In genomic region chr6:70751251-70751897, GRCm38 (mm10) we compare ENCODE assay signal across 21 mouse cellular contexts. TPM values are rescaled to one million over a fixed set of nuclear protein-coding genes. Genes with fewer than 3 reads are reported as not detected.
DNase-seq lines count a peak whose midpoint lies in the region; ATAC-seq and TF ChIP-seq lines count a peak whose summit lies in the region.
"Had no signal": no experiment of that assay in that cellular context is flagged by ENCODE, and none has a peak within 500 bp of the region (broad histone marks: within the 10 kb centered on the region; RNA-seq: fewer than 3 reads in every experiment).

No protein-coding gene starts in this region.

- ATAC-seq in liver, embryonic 11.5 days (replicated peaks; ENCODE audit: low FRiP score): peak; percentile 39; the same call in 1 of the 2 replicates
- no peak for ATAC-seq in liver, postnatal 0 days
- ATAC-seq in liver, embryonic 15.5 days (ENCODE audit: insufficient read depth): no peak
- ATAC-seq: forebrain, embryonic 15.5 days had no signal

- 67% methylated on average over 8 of the region's 8 CpGs for whole genome bisulfite sequencing in liver, embryonic 11.5 days
- 73% methylated on average over 8 of the region's 8 CpGs for WGBS in liver, postnatal 0 days (ENCODE audit: insufficient replicate concordance)
- WGBS in bone marrow, adult 2 months: 79% methylated on average over 8 of the region's 8 CpGs
- 67% methylated on average over 8 of the region's 8 CpGs for WGBS in liver, embryonic 15.5 days (ENCODE audit: insufficient replicate concordance)
- WGBS in small intestine, adult 2 months: 69% methylated on average over 8 of the region's 8 CpGs

- H3K4me3 ChIP-seq in liver, embryonic 11.5 days (ENCODE audit: low read depth, low read length): no peak overlapping the region
- H3K4me3 ChIP-seq in liver, postnatal 0 days (ENCODE audit: low read depth, low read length): no peak overlapping the region
- H3K4me3 ChIP-seq in bone marrow, adult 2 months (replicated peaks; ENCODE audit: control insufficient read depth, low read depth, low read length): no peak overlapping the region
- no peak overlapping the region for H3K4me3 ChIP-seq in liver, embryonic 15.5 days (replicated peaks)
- no peak overlapping the region for H3K4me3 ChIP-seq in small intestine, adult 2 months (ENCODE audit: low read depth, low read length)
- H3K4me3 ChIP-seq: embryonic facial prominence, embryonic 15.5 days; forebrain, embryonic 15.5 days; heart, embryonic 15.5 days; hindbrain, embryonic 10.5 days had no signal

- H3K4me1 ChIP-seq in liver, embryonic 11.5 days (replicated peaks; ENCODE audit: control insufficient read depth, insufficient read depth, low read length): peaks cover 9% of the 10 kb centered on the region
- no peaks in the 10 kb centered on the region for H3K4me1 ChIP-seq in liver, postnatal 0 days (ENCODE audit: insufficient read depth)
- H3K4me1 ChIP-seq in bone marrow, adult 2 months (ENCODE audit: control insufficient read depth, insufficient read depth, low read length): peaks cover 2% of the 10 kb centered on the region; the same call in 1 of the 2 replicates
- peaks cover 14% of the 10 kb centered on the region for H3K4me1 ChIP-seq in liver, embryonic 15.5 days (replicated peaks)
- H3K4me1 ChIP-seq in small intestine, adult 2 months (ENCODE audit: control insufficient read depth, insufficient read depth, insufficient read length, low read length): no peaks in the 10 kb centered on the region
- H3K4me1 ChIP-seq: forebrain, embryonic 15.5 days; heart, embryonic 15.5 days; hindbrain, embryonic 10.5 days had no signal

- no peaks in the 10 kb centered on the region for H3K9me3 ChIP-seq in liver, embryonic 11.5 days (ENCODE audit: control insufficient read depth, low read length)
- H3K9me3 ChIP-seq in liver, postnatal 0 days (ENCODE audit: low read length): no peaks in the 10 kb centered on the region
- H3K9me3 ChIP-seq in liver, embryonic 15.5 days (replicated peaks): no peaks in the 10 kb centered on the region
- H3K9me3 ChIP-seq: embryonic facial prominence, embryonic 15.5 days; forebrain, embryonic 15.5 days; heart, embryonic 15.5 days; hindbrain, embryonic 10.5 days had no signal

- no peak overlapping the region for H3K27ac ChIP-seq in liver, embryonic 11.5 days (ENCODE audit: low read depth, low read length)
- H3K27ac ChIP-seq in liver, postnatal 0 days (ENCODE audit: low read depth): no peak overlapping the region
- H3K27ac ChIP-seq in bone marrow, adult 2 months (ENCODE audit: control insufficient read depth, insufficient read depth, low read depth, low read length, poor library complexity): peak overlapping the region; percentile 72
- peak overlapping the region; percentile 52; the same call in 1 of the 2 replicates for H3K27ac ChIP-seq in liver, embryonic 15.5 days (replicated peaks)
- H3K27ac ChIP-seq in small intestine, adult 2 months (ENCODE audit: insufficient read depth, low read depth, low read length): peak overlapping the region; percentile 73
- H3K27ac ChIP-seq: embryonic facial prominence, embryonic 15.5 days; forebrain, embryonic 15.5 days; heart, embryonic 15.5 days; hindbrain, embryonic 10.5 days; hindbrain, embryonic 14.5 days had no signal

- no peaks in the 10 kb centered on the region for H3K36me3 ChIP-seq in liver, embryonic 11.5 days (ENCODE audit: control insufficient read depth, insufficient read depth, low read length)
- H3K36me3 ChIP-seq in liver, postnatal 0 days (replicated peaks; ENCODE audit: insufficient read depth, low read length): no peaks in the 10 kb centered on the region
- no peaks in the 10 kb centered on the region for H3K36me3 ChIP-seq in liver, embryonic 15.5 days (replicated peaks)
- H3K36me3 ChIP-seq in small intestine, adult 2 months (ENCODE audit: control insufficient read depth, insufficient read depth, low read length): no peaks in the 10 kb centered on the region
- H3K36me3 ChIP-seq: embryonic facial prominence, embryonic 15.5 days; forebrain, embryonic 15.5 days; heart, embryonic 15.5 days; hindbrain, embryonic 10.5 days had no signal

- TF ChIP-seq CTCF in liver, postnatal 0 days (IDR thresholded peaks at IDR 0.05; ENCODE audit: low read depth): no peak
- no peak for TF ChIP-seq CTCF in bone marrow, adult 2 months (IDR thresholded peaks at IDR 0.05; ENCODE audit: control insufficient read depth, insufficient read depth, low read length)
- TF ChIP-seq CTCF in small intestine, adult 2 months (IDR thresholded peaks at IDR 0.05; ENCODE audit: extremely low read depth, insufficient read length, insufficient replicate concordance, low read depth, low read length): no peak

- no peak overlapping the region; the same call in 1 of the 2 replicates for H3K4me2 ChIP-seq in liver, embryonic 11.5 days
- H3K4me2 ChIP-seq in liver, postnatal 0 days (ENCODE audit: low read depth, low read length): no peak overlapping the region
- no peak overlapping the region for H3K4me2 ChIP-seq in liver, embryonic 15.5 days
- H3K4me2 ChIP-seq: embryonic facial prominence, embryonic 15.5 days; forebrain, embryonic 15.5 days; hindbrain, embryonic 14.5 days had no signal

- no peak for DNase-seq in liver, embryonic 11.5 days (ENCODE audit: low spot score)
- no peak for DNase-seq in liver, postnatal 0 days
- no peak for DNase-seq in frontal cortex, postnatal 10 days (ENCODE audit: low spot score in 2 of 2)
- DNase-seq in adrenal gland, postnatal 4 days (ENCODE audit: low spot score in 2 of 2): no peak
- DNase-seq: adrenal gland, adult 2 months; adrenal gland, postnatal 25 days; cerebellum, adult 11 months; cerebellum, adult 8-10 months; cerebellum, postnatal 14 days; embryo, embryonic 11 days; gastrocnemius, postnatal 10 days; heart, adult 18-20 months; heart, postnatal 14 days had no signal

- no peak for TF ChIP-seq EP300 in liver, postnatal 0 days (IDR thresholded peaks at IDR 0.05; ENCODE audit: low read depth)

- peak overlapping the region; percentile 37 for H3K9ac ChIP-seq in liver, embryonic 11.5 days (ENCODE audit: low read depth, low read length)
- H3K9ac ChIP-seq in liver, postnatal 0 days (replicated peaks): no peak overlapping the region
- no peak overlapping the region for H3K9ac ChIP-seq in liver, embryonic 15.5 days
- H3K9ac ChIP-seq: embryonic facial prominence, embryonic 15.5 days; forebrain, embryonic 15.5 days; heart, embryonic 15.5 days; hindbrain, embryonic 14.5 days had no signal

- no peaks in the 10 kb centered on the region for H3K27me3 ChIP-seq in liver, embryonic 11.5 days (replicated peaks; ENCODE audit: control insufficient read depth, insufficient read depth, low read length)
- no peaks in the 10 kb centered on the region for H3K27me3 ChIP-seq in liver, postnatal 0 days (ENCODE audit: insufficient read depth, low read length)
- no peaks in the 10 kb centered on the region for H3K27me3 ChIP-seq in liver, embryonic 15.5 days
- H3K27me3 ChIP-seq in small intestine, adult 2 months (ENCODE audit: control insufficient read depth, insufficient read depth, low read length): no peaks in the 10 kb centered on the region; the same call in 1 of the 2 replicates
- H3K27me3 ChIP-seq: embryonic facial prominence, embryonic 15.5 days; forebrain, embryonic 15.5 days; heart, embryonic 15.5 days had no signal

- TF ChIP-seq POLR2A in bone marrow, adult 2 months (IDR thresholded peaks at IDR 0.05; ENCODE audit: borderline replicate concordance, control insufficient read depth, low read depth, low read length): no peak
- no peak for TF ChIP-seq POLR2A in small intestine, adult 2 months (IDR thresholded peaks at IDR 0.05; ENCODE audit: low read depth, low read length)

RNA-seq across cellular contexts. Expression of gene Rpia, which starts 40.7 kb away (rescaled TPM):
- polyA plus RNA-seq in liver, embryonic 11.5 days (2014; fragmentation: Nextera tagmentation; extraction: Ambion mirVana): 6.5 and 8.6 TPM in 2 replicates
- 1.9 and 2.2 TPM in 2 replicates for polyA plus RNA-seq in liver, postnatal 0 days (2015; fragmentation: Nextera tagmentation; extraction: Ambion mirVana)
- polyA plus RNA-seq in bone marrow, adult 2 months (2011; ENCODE audit: insufficient read depth, insufficient read length, low replicate concordance, missing spikeins): 65.3 and 78.5 TPM in 2 replicates
- polyA plus RNA-seq in liver, embryonic 15.5 days (2015; fragmentation: Nextera tagmentation; extraction: Ambion mirVana): 2.3 and 2.9 TPM in 2 replicates
- 7.3 and 12.9 TPM in 2 replicates for polyA plus RNA-seq in small intestine, adult 2 months (2012; rRNA removed)
- 10 to 100 TPM; 24.7 to 26.1 TPM for total RNA-seq in adrenal gland, postnatal 4 days (2021)

Comparison
In these comparisons a context has a peak if more than half of its experiments do, and no peak if none do; other contexts are left out.
1. H3K27ac ChIP-seq: peak in bone marrow, adult 2 months (single experiment), liver, embryonic 15.5 days (single experiment) and small intestine, adult 2 months (single experiment); none in liver, embryonic 11.5 days (single experiment) and liver, postnatal 0 days (single experiment).